Mouse (Mus musculus): ENCODE measurements around the gene Naaladl2. TPM values are rescaled to one million over a fixed set of nuclear protein-coding genes. Genes with fewer than 3 reads are reported as not detected.

The Naaladl2 gene
- polyA plus RNA-seq, 1 experiment: 0.52 TPM

- DNase-seq (ENCODE audit: extremely low spot score in 1 of 2, low spot score in 1 of 2): no peak
These were observed 1095.8 kb downstream of the Naaladl2 start for GRCm38 (mm10) chr3:24048217-24048616.

GRCm38 (mm10) chr3:24001741-24002140 is 1142.3 kb downstream of the Naaladl2 start:
- DNase-seq (ENCODE audit: extremely low spot score in 1 of 2, low spot score in 1 of 2): no peak

GRCm38 (mm10) chr3:23973727-23974126 is 1170.3 kb downstream of the Naaladl2 start:
- DNase-seq (ENCODE audit: extremely low spot score in 1 of 2, low spot score in 1 of 2): no peak

- DNase-seq (ENCODE audit: extremely low spot score in 1 of 2, low spot score in 1 of 2): peak in 1 of 2 experiments; percentile 6
These were observed 1171.1 kb downstream of the Naaladl2 start for GRCm38 (mm10) chr3:23972747-23973667.

- peak in 1 of 2 experiments; percentile 1 for DNase-seq (ENCODE audit: extremely low spot score in 1 of 2, low spot score in 1 of 2)
These were observed 1181.0 kb downstream of the Naaladl2 start for GRCm38 (mm10) chr3:23962961-23963621.

- no peak for DNase-seq (ENCODE audit: extremely low spot score in 1 of 2, low spot score in 1 of 2)
These were observed 1197.9 kb downstream of the Naaladl2 start for GRCm38 (mm10) chr3:23946182-23946581.

GRCm38 (mm10) chr3:23937299-23937698 is 1206.8 kb downstream of the Naaladl2 start:
- no peak for DNase-seq (ENCODE audit: extremely low spot score in 1 of 2, low spot score in 1 of 2)

GRCm38 (mm10) chr3:23928097-23928496 is 1216.0 kb downstream of the Naaladl2 start:
- DNase-seq (ENCODE audit: extremely low spot score in 1 of 2, low spot score in 1 of 2): no peak

- no peak for DNase-seq (ENCODE audit: extremely low spot score in 1 of 2, low spot score in 1 of 2)
These were observed 1236.4 kb downstream of the Naaladl2 start for GRCm38 (mm10) chr3:23907682-23908081.

- no peak for DNase-seq (ENCODE audit: extremely low spot score in 1 of 2, low spot score in 1 of 2)
These were observed 1278.4 kb downstream of the Naaladl2 start for GRCm38 (mm10) chr3:23865688-23866087.

GRCm38 (mm10) chr3:23857275-23857674 is 1286.8 kb downstream of the Naaladl2 start:
- DNase-seq (ENCODE audit: extremely low spot score in 1 of 2, low spot score in 1 of 2): no peak

GRCm38 (mm10) chr3:23817585-23817984 is 1326.5 kb downstream of the Naaladl2 start:
- no peak for DNase-seq (ENCODE audit: extremely low spot score in 1 of 2, low spot score in 1 of 2)

- DNase-seq (ENCODE audit: extremely low spot score in 1 of 2, low spot score in 1 of 2): no peak
These were observed 1385.3 kb downstream of the Naaladl2 start for GRCm38 (mm10) chr3:23758746-23759145.

Measured in frontal cortex, adult 2 months (tissue).